Mouse (Mus musculus): Measurements from ENCODE around the gene Sfmbt2.

DNA sequence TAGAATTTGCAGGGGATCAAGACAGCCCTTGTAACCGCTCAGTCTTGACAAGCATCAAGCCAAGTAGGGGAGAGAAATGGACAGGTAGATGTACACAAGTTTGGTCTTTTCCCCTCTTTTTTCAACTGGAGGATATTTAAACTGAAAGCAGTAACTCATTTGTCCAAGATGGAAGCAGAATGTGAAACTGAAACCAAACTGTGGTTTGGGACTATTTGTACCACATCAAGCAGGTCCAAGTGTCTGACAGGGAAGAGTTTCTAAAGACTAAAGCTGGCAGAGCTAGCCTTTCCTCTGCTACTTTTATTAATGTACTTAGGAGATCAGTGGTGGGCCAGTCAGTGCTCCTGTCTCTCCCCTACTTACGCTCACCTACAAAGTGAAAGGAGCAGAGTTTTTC, 10.4 kb upstream of the Sfmbt2 start:
- TF ChIP-seq CTCF (IDR thresholded peaks at IDR 0.05; ENCODE audit: low read depth, low read length) (no peak), POLR2A (IDR thresholded peaks at IDR 0.05; ENCODE audit: insufficient read depth, low read length) (no peak)

All from ES-Bruce4 (cell line).